Mouse (Mus musculus) spleen, adult 2 months (tissue): ENCODE data around the gene Mgrn1.

Experiments used
- CTCF ChIP-seq: fragments of 200-500 bp; IDR thresholded peaks from 2 replicates; pipeline ENCODE4 v1.5.1; 2011; ENCODE audit warnings: mild to moderate bottlenecking, inconsistent platforms; ENCODE audit not compliant: insufficient read depth, insufficient read length, insufficient replicate concordance; ENCODE audit errors: extremely low read depth
- POLR2A ChIP-seq: fragments of 200-500 bp; IDR thresholded peaks from 2 replicates; pipeline ENCODE4 v1.6.1; 2011; ENCODE audit warnings: low read depth, low read length, inconsistent platforms

GRCm38 (mm10) chr16:4935430-4935829, 49.4 kb downstream of the Mgrn1 start:
- TF ChIP-seq POLR2A (no peak), CTCF (no peak)
